Mouse (Mus musculus) c-Kit-positive CD71-negative TER-119-negative erythroid progenitor cells, embryonic 14.5 days (primary cell): Measurements from ENCODE around the gene Ccdc91.
A peak's percentile ranks its signal among the peaks of the same experiment; 100 is the strongest.

Experiments
- DNase-seq: peaks from one replicate; pipeline ENCODE4 v3.0.0-alpha.2; 2013; ENCODE audit warnings: low read depth

Ccdc91 gene

GRCm38 (mm10) chr6:147573137-147573536 lies 97.5 kb downstream of the Ccdc91 start:
- no peak for DNase-seq

- no peak for DNase-seq
Observed at GRCm38 (mm10) chr6:147574454-147575182, 99.0 kb downstream of the Ccdc91 start.

DNA sequence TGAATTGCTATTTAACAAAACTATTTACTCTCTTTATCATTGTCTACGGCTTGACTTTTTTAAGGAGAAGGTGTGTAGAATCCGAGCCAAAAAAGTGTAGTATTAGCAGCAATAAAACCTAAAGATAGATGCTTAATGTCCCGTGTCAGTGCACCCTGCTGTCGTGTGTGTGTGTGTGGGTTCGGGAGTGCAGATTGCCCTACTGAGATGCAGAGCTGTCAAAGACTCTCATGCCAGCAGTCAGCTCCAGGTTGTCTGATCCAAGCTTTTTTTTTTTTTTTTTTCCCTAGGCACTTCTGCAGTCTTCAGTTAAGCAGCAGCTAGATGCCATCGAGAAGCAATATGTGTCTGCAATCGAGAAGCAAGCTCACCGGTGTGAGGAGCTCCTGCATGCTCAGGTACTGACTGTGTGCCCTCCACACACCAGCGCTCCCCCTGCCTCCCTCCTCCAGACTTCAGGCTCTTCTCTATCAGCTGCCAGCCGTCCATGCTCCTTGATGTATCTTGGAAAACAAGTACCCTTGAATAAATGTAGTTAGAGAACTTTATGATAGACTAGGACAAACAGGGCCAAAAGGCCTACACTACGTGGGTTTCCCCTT lies 99.7 kb downstream of the Ccdc91 start:
- DNase-seq, result no peak

DNA sequence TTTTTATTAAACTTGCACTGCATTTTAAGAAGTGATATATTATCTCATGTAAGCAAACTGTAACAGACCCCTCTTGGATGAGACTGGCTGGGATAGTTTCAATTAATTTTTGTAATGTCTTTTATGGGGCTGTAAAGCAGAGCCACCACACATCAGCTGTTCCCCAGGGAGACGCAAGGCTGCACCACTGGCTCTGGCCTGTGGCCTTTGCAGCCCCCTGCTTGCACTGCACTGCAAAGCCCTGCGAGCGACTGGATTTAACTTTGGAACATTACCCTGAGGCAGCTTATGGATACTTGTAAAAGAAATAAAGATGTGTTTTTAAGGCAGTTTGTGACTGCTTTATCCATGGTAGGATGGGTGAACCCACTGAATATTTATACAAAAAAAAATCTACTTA lies 112.0 kb downstream of the Ccdc91 start:
- DNase-seq, result no peak

- no peak for DNase-seq
Observed at GRCm38 (mm10) chr6:147606666-147607065, 131.0 kb downstream of the Ccdc91 start.

- no peak for DNase-seq
Observed at GRCm38 (mm10) chr6:147607613-147608012, 132.0 kb downstream of the Ccdc91 start.

- no peak for DNase-seq
Observed at GRCm38 (mm10) chr6:147615306-147615705, 139.7 kb downstream of the Ccdc91 start.

DNA sequence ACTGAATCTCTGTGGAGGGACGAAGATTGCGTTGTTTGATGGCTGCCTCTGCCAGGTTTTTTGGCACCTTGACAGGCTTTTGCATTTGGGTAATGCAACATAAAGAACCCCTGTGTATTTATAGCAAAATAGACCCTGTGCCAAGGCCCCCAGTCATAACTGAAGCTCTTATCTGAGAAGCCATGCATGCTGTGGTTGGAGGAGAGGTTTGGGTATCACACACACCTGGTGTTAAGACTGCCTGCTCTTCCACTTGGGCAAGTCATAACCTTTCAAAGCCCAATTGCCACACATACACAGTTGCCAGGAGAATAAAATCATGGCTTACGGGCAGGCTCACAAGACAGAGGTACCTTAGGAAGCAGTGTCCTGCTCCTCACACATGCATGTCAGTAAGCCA lies 147.5 kb downstream of the Ccdc91 start:
- no peak for DNase-seq

GRCm38 (mm10) chr6:147636464-147636863 lies 160.8 kb downstream of the Ccdc91 start:
- DNase-seq, result no peak

DNA sequence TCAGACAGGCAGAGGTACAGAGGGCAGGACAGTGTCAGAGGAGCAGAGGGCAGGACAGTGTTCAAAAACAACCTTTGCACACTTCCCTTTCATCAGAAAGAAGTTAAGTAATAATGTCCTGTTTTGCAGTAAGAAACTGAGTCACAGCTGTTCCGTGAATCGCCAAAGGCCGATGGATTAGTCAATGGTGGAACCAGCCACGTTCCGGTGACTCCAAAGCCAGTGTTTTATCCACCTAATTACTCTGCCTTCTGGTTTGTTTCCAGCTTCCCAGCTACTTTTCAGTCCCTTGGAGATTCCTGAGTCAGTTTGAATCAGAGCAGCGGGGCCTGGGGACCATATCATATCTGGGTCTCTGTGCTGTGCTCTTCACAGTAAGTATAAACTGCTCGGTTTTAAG lies 168.2 kb downstream of the Ccdc91 start:
- DNase-seq, result no peak

- DNase-seq, result no peak
Observed at GRCm38 (mm10) chr6:147644391-147644790, 168.8 kb downstream of the Ccdc91 start.

GRCm38 (mm10) chr6:147646401-147646968 lies 170.9 kb downstream of the Ccdc91 start:
- DNase-seq, result no peak

GRCm38 (mm10) chr6:147658025-147658424 lies 182.4 kb downstream of the Ccdc91 start:
- no peak for DNase-seq

GRCm38 (mm10) chr6:147660718-147661117 lies 185.1 kb downstream of the Ccdc91 start:
- no peak for DNase-seq

- DNase-seq, result no peak
Observed at GRCm38 (mm10) chr6:147661841-147662240, 186.2 kb downstream of the Ccdc91 start.

DNA sequence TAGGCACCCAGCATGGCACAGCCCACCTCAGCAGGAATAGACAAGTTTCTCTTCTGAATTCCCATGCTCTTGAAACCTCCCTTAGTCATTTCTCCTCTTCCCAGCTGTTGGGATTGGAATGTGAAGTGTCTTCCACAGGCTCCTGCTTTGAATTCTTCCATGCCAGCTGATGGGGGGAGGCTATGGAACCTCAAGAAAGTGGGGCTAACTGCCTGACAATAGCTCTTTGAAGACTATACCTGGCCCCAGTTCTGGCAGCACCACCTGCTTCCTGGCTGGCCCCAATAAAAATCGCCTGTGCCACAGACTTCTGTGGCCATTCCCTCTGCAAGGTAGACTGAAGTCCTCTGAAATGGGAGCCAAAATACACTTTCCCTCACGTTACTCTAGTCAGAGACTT lies 187.0 kb downstream of the Ccdc91 start:
- no peak for DNase-seq

GRCm38 (mm10) chr6:147664339-147664738 lies 188.7 kb downstream of the Ccdc91 start:
- peak; percentile 46 for DNase-seq

DNA sequence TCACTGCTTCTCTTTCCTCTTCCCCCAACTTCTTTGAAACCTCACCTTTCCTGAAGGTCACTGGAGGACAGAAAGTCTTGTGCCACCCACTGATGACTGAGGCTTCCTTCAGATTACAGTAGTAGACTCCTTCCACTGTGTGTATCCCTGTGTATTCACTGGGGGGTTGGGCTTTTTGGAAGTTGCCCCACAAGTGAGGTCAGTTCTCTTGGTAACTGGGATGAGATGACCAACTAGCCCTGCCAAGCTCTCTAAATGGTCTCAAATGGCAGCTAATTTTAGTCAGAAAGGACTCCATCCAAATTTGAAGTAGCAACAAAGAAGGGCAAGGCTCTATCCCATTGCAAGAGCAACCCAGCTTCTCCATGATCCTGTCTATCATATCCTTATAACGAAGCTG lies 195.7 kb downstream of the Ccdc91 start:
- no peak for DNase-seq

DNA sequence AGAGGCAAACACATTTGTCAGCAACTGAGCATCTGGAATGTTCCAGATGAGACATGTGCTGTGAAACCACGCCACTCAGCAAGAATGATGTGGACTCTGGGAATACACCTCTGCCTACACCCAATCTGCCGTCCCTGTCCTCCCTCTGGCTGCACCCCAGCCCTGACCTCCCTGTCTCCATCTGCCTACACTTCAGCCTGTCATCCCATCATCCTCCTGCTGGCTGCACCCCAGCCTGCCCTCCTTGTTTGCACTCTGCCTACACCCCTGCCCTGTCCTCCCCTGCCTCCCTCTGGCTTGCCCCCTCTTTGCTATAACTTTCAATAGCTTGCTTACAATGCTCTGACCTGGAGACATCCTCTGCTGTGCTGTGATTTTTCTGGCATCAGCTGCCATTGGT lies 196.9 kb downstream of the Ccdc91 start:
- no peak for DNase-seq

GRCm38 (mm10) chr6:147675022-147675733 lies 199.6 kb downstream of the Ccdc91 start:
- DNase-seq, result no peak

DNA sequence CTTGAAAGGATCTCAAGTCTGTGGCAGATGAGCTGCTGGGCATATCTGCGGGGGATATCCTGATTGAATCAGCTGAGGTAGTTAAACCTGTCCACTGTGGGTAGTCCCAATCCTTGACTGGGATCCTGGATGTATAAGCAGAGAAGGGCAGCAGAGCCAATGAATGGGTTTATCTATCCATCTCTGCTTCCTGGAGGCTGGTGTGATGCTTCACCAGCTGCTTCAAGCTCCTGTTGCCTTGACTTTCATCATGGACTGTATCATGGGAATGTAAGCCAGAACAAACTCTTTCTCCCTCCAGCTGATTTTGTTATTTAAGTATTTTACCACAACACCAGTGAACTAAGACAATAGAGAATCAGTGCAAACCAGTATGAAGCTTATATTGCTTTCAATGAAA lies 200.6 kb downstream of the Ccdc91 start:
- no peak for DNase-seq
